Mouse (Mus musculus): Measurements from ENCODE around the gene Arhgef6.

- TF ChIP-seq SIN3A (IDR thresholded peaks at IDR 0.05; ENCODE audit: low read length), result no peak
- no peak for TF ChIP-seq RCOR1 (IDR thresholded peaks at IDR 0.05; ENCODE audit: low read depth, low read length)
- TF ChIP-seq EP300 (IDR thresholded peaks at IDR 0.05; ENCODE audit: low read depth in 1 of 2, low read length in 2 of 2), result no peak
- no peak for TF ChIP-seq POLR2A (IDR thresholded peaks at IDR 0.05; ENCODE audit: control insufficient read depth in 1 of 2, insufficient read depth in 1 of 2, low read depth in 1 of 2, low read length in 2 of 2, poor library complexity in 1 of 2)
- TF ChIP-seq POLR2AphosphoS2 (IDR thresholded peaks at IDR 0.05; ENCODE audit: low read length), result no peak
- no peak for TF ChIP-seq SMC3 (IDR thresholded peaks at IDR 0.05; ENCODE audit: low read depth, low read length)
- TF ChIP-seq CTCF (IDR thresholded peaks at IDR 0.05 in 2 of 3, conservative IDR thresholded peaks at IDR 0.05 in 1 of 3; ENCODE audit: control insufficient read depth in 1 of 3, insufficient read depth in 1 of 3, low read depth in 2 of 3, low read length in 3 of 3, poor library complexity in 1 of 3, severe bottlenecking in 1 of 3), result no peak
Measured at GRCm38 (mm10) chrX:57282184-57282583, 56.3 kb downstream of the Arhgef6 start.

All from MEL (cell line).